Mouse (Mus musculus): ENCODE measurements around the gene Dnajc5g.

- TF ChIP-seq GATA1 (IDR thresholded peaks at IDR 0.05; ENCODE audit: borderline replicate concordance, low read length) = no peak
- no peak for TF ChIP-seq FLI1 (IDR thresholded peaks at IDR 0.05; ENCODE audit: low read length)
Measured at GRCm38 (mm10) chr5:31105814-31106335, at the start of gene Dnajc5g.

All from megakaryocyte, embryonic 14.5 days (primary cell).